Mouse (Mus musculus) gonadal fat pad, adult 2 months (tissue): ENCODE results near the gene Capn10. TPM values are rescaled to one million over a fixed set of nuclear protein-coding genes. Genes with fewer than 3 reads are reported as not detected.

Source experiments
- DNase-seq: peaks from one replicate; pipeline ENCODE4 v3.0.0-alpha.2; 2012; ENCODE audit warnings: low read depth
- polyA plus RNA-seq: library from polyadenylated mRNA; depleted of rRNA; stranded (reverse); fragments of >200 nt; gene quantifications from 2 replicates; pipeline ENCODE4 v1.2.3, GENCODE M21; 2012; rRNA removed

Capn10 gene
- polyA plus RNA-seq, 1 experiment = 69.2 TPM

DNA sequence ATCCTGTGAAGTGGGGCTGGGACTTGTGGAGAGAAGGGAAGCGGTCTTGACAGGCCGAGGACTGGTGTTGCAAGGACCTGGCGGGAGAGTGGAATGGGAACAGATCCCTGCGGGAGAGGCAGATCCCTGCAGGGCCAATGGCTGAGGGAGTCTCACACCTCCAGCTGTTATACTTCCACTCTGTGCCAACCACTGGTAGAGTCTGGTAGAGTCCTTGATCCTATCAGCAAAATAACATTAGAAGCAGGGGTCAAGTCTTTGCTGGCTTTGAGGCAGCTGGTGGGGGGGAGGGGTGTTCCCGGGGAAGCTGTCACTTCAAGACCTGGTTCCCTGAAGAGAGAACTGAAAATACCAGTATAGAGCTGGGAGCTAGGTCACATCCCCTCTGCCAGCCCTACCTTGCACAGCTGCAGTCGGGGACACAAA, 42.0 kb downstream of the Capn10 start:
- peak; percentile 16 for DNase-seq

DNA sequence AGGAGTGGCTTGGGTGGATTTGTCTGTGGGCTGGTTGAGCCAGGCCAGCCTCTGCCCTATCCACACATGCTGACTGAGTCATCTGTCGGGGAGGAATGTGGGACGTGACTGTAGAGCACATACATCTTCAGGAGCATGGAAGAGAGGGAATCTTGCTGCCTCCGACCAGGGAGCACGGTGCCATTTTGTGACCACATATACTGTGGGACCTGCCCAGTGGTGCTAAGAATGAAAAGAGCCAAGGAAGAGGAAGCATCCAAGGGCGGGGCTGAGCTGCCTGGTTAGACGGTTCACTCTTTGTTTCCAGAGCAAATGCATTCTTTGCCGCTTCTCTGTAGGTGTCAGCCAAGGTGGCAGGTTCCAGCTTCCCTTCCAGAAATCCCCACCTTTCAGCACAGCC, 44.5 kb downstream of the Capn10 start:
- DNase-seq = no peak

DNA sequence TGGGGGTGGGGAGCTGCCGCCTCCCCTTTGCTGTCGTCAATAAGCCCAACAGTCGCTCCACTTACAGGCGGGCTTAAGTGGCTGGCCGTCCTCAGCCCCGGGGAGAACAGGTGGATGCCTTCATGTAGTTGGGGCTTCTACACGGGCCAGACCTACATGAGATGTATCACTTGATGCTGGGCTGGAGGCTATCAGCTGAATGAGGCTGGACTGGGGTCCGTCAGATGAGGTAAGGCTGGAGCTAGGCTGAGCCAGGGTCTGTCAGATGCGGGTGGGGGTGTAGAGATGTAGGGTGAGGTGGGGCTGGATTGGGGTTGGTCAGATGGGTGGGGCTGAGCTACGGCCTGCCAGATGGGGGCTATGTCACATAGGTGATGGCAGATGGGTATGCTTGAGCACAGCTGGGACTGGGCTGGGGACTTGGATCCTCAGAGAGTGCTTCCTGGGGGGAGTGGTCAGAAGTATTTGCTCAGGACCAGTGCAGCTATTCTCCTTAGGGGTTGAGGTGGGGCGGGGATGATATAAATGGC, 45.0 kb downstream of the Capn10 start:
- DNase-seq = no peak

DNA sequence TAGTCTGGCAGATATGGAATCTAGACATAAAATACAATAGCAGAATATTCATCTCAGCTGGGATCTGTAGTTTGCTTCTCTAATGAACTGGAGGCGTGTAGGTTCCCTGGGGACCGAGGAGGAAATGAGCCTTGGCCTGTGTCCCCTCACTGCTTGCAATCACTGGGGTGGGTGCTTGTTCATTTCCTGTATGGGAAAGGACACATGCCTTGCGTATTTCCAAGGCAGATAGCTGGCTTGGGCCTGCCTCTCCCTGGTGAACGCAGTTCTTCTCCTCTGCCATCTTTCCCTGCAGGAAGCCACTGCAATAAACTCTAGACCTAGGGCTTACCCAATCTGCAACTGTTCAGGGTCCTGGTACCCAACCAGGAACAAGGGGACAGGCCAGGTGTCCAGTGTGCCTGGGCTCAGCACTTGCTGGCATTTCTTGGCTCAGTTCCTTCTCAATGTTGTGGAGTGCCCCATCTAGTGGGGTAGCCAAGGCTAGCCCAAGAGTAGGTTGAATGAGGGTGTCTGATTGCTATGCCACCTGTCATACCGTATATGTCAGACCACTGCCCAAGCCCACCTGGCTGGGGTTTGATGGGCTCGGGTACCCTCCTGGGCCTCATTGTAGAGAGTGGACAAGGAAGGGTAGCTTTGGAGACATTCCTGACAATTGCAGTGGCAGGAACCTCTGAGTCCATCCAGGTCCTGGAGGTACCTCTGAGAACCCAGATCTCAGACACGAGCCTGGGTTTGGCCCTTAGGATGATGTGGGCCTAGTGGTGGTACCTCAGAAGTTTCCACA, 47.1 kb downstream of the Capn10 start:
- DNase-seq = no peak

DNA sequence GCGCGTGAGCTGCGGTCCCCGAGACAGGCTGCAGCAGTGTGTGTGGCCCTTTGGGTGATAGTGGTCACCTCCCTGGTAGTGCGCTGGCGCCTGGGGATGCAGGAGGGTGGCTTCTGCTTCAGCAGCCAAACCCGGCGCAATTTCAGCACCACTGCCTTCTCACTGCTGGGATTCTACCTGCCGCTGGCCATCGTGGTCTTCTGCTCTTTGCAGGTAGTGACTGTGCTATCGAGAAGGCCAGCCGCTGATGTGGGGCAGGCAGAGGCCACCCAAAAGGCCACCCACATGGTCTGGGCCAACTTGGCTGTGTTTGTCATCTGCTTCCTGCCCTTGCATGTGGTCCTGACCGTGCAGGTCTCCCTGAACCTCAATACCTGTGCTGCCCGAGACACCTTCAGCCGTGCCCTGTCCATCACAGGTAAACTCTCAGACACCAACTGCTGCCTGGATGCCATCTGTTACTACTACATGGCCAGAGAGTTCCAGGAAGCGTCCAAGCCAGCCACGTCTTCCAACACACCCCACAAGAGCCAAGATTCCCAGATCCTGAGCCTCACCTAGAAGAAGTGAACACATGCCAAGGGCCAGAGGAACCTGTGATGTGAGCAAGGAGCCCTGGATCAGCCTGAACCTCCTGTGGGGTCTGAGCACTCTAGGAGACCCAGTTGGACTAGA, 48.9 kb downstream of the Capn10 start:
- DNase-seq = no peak

- no peak for DNase-seq
Observed at GRCm38 (mm10) chr1:92984999-92985398, 50.8 kb downstream of the Capn10 start.

- no peak for DNase-seq
Observed at GRCm38 (mm10) chr1:92988894-92989293, 54.7 kb downstream of the Capn10 start.

DNA sequence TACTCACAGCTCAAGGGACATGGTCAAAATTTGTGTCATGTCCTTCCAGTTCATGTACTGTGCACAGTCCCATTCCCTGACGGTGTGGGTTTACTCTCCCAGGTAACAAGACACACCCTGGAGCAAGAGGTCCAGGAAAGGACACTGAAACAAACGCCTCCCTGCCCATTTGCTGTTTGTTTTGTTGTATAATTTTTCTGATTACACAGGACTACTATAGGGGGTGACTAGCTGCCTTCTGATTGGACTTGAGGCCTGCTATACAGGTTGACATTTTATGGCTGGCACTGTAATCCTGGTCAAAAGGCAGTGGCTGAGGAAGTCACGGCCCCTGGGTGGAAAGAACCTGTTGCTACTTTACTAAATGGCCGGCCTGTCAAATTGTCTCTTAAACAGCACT, 55.7 kb downstream of the Capn10 start:
- DNase-seq = no peak

DNA sequence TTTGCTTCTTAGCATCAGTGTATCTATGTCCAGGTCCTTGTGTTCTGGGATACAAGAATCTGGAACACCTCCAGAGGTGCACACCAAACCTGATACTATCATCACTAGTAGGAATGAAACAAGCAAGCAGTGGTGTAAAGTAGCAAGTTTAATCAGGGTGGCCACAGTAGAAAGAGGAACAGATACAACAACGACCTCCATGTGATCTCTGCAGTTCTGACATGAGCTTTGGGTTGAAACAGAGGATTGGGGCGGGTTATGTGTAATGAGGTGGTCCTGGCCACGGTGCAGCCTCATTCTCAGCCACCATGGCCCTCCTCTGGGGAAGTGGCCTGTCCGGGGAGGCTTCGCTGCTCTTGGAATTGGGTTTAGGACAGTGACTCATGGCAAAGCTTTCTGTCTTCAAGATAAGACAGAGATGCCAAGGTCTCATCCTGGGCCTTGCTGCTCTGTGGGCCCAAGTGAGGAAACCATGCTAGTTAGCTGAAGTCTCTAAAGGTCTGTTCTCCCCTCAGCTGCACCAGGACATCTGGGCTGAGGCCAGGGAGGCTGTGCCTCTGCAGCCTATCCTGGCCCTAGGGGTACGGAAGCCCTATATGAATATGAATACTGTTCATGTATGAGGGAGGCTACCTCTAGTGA, 58.2 kb downstream of the Capn10 start:
- DNase-seq = no peak

- DNase-seq = no peak
Observed at GRCm38 (mm10) chr1:92992880-92993279, 58.7 kb downstream of the Capn10 start.

Other genes with a start within 250 kb of the Capn10 start
- gene Gpc1, start 102.7 kb upstream of the Capn10 start, polyA plus RNA-seq = 49.0 and 74.4 TPM in 2 replicates
- gene Ankmy1, start 31.5 kb upstream of the Capn10 start, polyA plus RNA-seq = 1.2 and 1.6 TPM in 2 replicates
- 53.3 and 72.9 TPM in 2 replicates for gene Dusp28, start 27.4 kb upstream of the Capn10 start, polyA plus RNA-seq
- gene Rnpepl1, start 23.6 kb upstream of the Capn10 start, polyA plus RNA-seq = 109 and 146 TPM in 2 replicates
- gene Gpr35, start 16.5 kb downstream of the Capn10 start, polyA plus RNA-seq = 1.7 and 2.3 TPM in 2 replicates
- not detected in 2 replicates for gene Aqp12, start 72.0 kb downstream of the Capn10 start, polyA plus RNA-seq
- 1.6 and 2.1 TPM in 2 replicates for gene Kif1a, start 167.6 kb downstream of the Capn10 start, polyA plus RNA-seq
- 0.22 TPM in 1 of 2 replicates, not detected in the other for gene Agxt, start 200.9 kb downstream of the Capn10 start, polyA plus RNA-seq
- gene 2310007B03Rik, start 226.6 kb downstream of the Capn10 start, polyA plus RNA-seq = 1.6 and 1.7 TPM in 2 replicates
- gene Crocc2, start 234.3 kb downstream of the Capn10 start, polyA plus RNA-seq = 0.81 and 1.1 TPM in 2 replicates